Mouse (Mus musculus): Measurements from ENCODE around the gene Lrrc74a. TPM values are rescaled to one million over a fixed set of nuclear protein-coding genes. Genes with fewer than 3 reads are reported as not detected.

The Lrrc74a gene
- polyA plus RNA-seq (2014; fragmentation: Nextera tagmentation; extraction: Ambion mirVana), result not detected in 2 replicates

GRCm38 (mm10) chr12:86734319-86734810, at the start of gene Lrrc74a:
TSS of gene Lrrc74a (plus strand) at chr12:86734369.
- WGBS, result 87% methylated on average over 8 of the region's 8 CpGs

GRCm38 (mm10) chr12:86685275-86685674, 48.9 kb upstream of the Lrrc74a start:
- ATAC-seq (ENCODE audit: insufficient read depth, low FRiP score, low TSS enrichment), result no peak
- H3K4me2 ChIP-seq (ENCODE audit: low read depth), result no peak overlapping the region
- peaks cover 6% of the 10 kb centered on the region; the same call in 1 of the 2 replicates for H3K36me3 ChIP-seq (ENCODE audit: control insufficient read depth, insufficient read depth, low read length)
- no peaks in the 10 kb centered on the region for H3K9me3 ChIP-seq (ENCODE audit: control insufficient read depth, low read length)
- H3K27me3 ChIP-seq (ENCODE audit: control insufficient read depth, insufficient read depth, low read length), result no peaks in the 10 kb centered on the region
- H3K9ac ChIP-seq (ENCODE audit: low read length), result no peak overlapping the region
- H3K4me3 ChIP-seq (ENCODE audit: low read depth, low read length), result no peak overlapping the region
- no peak for DNase-seq (ENCODE audit: low spot score)
- no peak overlapping the region for H3K27ac ChIP-seq (ENCODE audit: low read depth, low read length)
- H3K4me1 ChIP-seq (ENCODE audit: control insufficient read depth, insufficient read depth, low read length), result peaks cover 15% of the 10 kb centered on the region
- 88% methylated on average over 9 of the region's 9 CpGs for WGBS

More at GRCm38 (mm10) chr12:86734319-86734810, at the start of gene Lrrc74a:
- no peak within 1 kb of the TSS for H3K9ac ChIP-seq (ENCODE audit: low read length)
- no peaks in the 10 kb centered on the region for H3K27me3 ChIP-seq (ENCODE audit: control insufficient read depth, insufficient read depth, low read length)
- ATAC-seq (ENCODE audit: insufficient read depth, low FRiP score, low TSS enrichment), result no peak
- H3K4me2 ChIP-seq (ENCODE audit: low read depth), result no peak within 1 kb of the TSS
- no peaks in the 10 kb centered on the region for H3K36me3 ChIP-seq (ENCODE audit: control insufficient read depth, insufficient read depth, low read length)
- H3K27ac ChIP-seq (ENCODE audit: low read depth, low read length), result no peak within 1 kb of the TSS
- DNase-seq (ENCODE audit: low spot score), result no peak
- H3K9me3 ChIP-seq (ENCODE audit: control insufficient read depth, low read length), result no peaks in the 10 kb centered on the region
- no peaks in the 10 kb centered on the region for H3K4me1 ChIP-seq (ENCODE audit: control insufficient read depth, insufficient read depth, low read length)
- H3K4me3 ChIP-seq (ENCODE audit: low read depth, low read length), result no peak within 1 kb of the TSS

- 69% methylated on average over 12 of the region's 13 CpGs for WGBS
- Histone ChIP-seq H3K4me3 (ENCODE audit: low read depth, low read length) (no peak overlapping the region), H3K27me3 (ENCODE audit: control insufficient read depth, insufficient read depth, low read length) (no peaks in the 10 kb centered on the region), H3K9ac (ENCODE audit: low read length) (no peak overlapping the region), H3K36me3 (ENCODE audit: control insufficient read depth, insufficient read depth, low read length) (peaks cover 6% of the 10 kb centered on the region; the same call in 1 of the 2 replicates), H3K9me3 (ENCODE audit: control insufficient read depth, low read length) (no peaks in the 10 kb centered on the region), H3K27ac (ENCODE audit: low read depth, low read length) (no peak overlapping the region), H3K4me2 (ENCODE audit: low read depth) (no peak overlapping the region), H3K4me1 (ENCODE audit: control insufficient read depth, insufficient read depth, low read length) (peaks cover 4% of the 10 kb centered on the region)
- DNase-seq (ENCODE audit: low spot score) (no peak), ATAC-seq (ENCODE audit: insufficient read depth, low FRiP score, low TSS enrichment) (no peak)
Observed at GRCm38 (mm10) chr12:86686551-86687330, 47.4 kb upstream of the Lrrc74a start.

DNA sequence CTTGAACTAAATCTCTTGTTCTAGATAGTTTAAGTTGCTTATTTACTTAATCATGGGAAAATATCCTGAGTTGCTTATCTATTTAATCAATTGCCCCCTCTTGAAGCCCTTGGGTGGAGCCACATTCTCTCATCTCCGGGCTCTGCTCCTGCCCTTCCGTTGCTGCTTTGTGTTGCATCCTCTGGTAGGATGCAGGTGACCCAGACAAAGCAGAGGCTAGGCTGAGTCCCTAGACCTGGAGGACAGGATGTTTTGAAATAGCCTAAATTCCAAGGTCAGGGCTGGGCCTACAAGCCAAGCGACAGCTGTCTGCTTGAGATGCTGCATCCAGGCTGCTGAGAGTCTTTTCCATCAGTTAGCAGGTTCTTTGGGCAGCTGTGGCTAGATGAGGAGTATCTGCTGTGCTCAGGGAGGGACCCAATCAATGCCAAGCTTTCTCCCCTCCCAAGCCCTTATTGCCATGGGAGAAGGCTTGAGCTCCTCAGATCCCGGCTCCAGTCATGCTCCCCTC, 46.7 kb upstream of the Lrrc74a start:
- H3K9ac ChIP-seq (ENCODE audit: low read length), result no peak overlapping the region
- DNase-seq (ENCODE audit: low spot score) (no peak), ATAC-seq (ENCODE audit: insufficient read depth, low FRiP score, low TSS enrichment) (no peak)
- H3K4me2 ChIP-seq (ENCODE audit: low read depth), result no peak overlapping the region
- 76% methylated on average over 4 of the region's 4 CpGs for WGBS
- H3K4me1 ChIP-seq (ENCODE audit: control insufficient read depth, insufficient read depth, low read length), result 0 out of 2 replicates have a peak, but pooled peaks cover 3% of the 10 kb centered on the region
- no peaks in the 10 kb centered on the region for H3K9me3 ChIP-seq (ENCODE audit: control insufficient read depth, low read length)
- no peak overlapping the region for H3K4me3 ChIP-seq (ENCODE audit: low read depth, low read length)
- H3K27ac ChIP-seq (ENCODE audit: low read depth, low read length), result no peak overlapping the region
- H3K27me3 ChIP-seq (ENCODE audit: control insufficient read depth, insufficient read depth, low read length), result no peaks in the 10 kb centered on the region
- H3K36me3 ChIP-seq (ENCODE audit: control insufficient read depth, insufficient read depth, low read length), result peaks cover 6% of the 10 kb centered on the region; the same call in 1 of the 2 replicates

GRCm38 (mm10) chr12:86687971-86688573, 46.1 kb upstream of the Lrrc74a start:
- Histone ChIP-seq H3K27me3 (ENCODE audit: control insufficient read depth, insufficient read depth, low read length) (no peaks in the 10 kb centered on the region), H3K27ac (ENCODE audit: low read depth, low read length) (no peak overlapping the region), H3K9ac (ENCODE audit: low read length) (no peak overlapping the region), H3K4me3 (ENCODE audit: low read depth, low read length) (no peak overlapping the region), H3K4me1 (ENCODE audit: control insufficient read depth, insufficient read depth, low read length) (0 out of 2 replicates have a peak, but pooled peaks cover under 1% of the 10 kb centered on the region), H3K36me3 (ENCODE audit: control insufficient read depth, insufficient read depth, low read length) (peaks cover 4% of the 10 kb centered on the region; the same call in 1 of the 2 replicates), H3K4me2 (ENCODE audit: low read depth) (no peak overlapping the region), H3K9me3 (ENCODE audit: control insufficient read depth, low read length) (no peaks in the 10 kb centered on the region)
- DNase-seq (ENCODE audit: low spot score) (no peak), ATAC-seq (ENCODE audit: insufficient read depth, low FRiP score, low TSS enrichment) (no peak)
- 82% methylated on average over 4 of the region's 4 CpGs for WGBS

- peaks cover 4% of the 10 kb centered on the region; the same call in 1 of the 2 replicates for H3K36me3 ChIP-seq (ENCODE audit: control insufficient read depth, insufficient read depth, low read length)
Observed at GRCm38 (mm10) chr12:86688917-86689316, 45.3 kb upstream of the Lrrc74a start.

DNA sequence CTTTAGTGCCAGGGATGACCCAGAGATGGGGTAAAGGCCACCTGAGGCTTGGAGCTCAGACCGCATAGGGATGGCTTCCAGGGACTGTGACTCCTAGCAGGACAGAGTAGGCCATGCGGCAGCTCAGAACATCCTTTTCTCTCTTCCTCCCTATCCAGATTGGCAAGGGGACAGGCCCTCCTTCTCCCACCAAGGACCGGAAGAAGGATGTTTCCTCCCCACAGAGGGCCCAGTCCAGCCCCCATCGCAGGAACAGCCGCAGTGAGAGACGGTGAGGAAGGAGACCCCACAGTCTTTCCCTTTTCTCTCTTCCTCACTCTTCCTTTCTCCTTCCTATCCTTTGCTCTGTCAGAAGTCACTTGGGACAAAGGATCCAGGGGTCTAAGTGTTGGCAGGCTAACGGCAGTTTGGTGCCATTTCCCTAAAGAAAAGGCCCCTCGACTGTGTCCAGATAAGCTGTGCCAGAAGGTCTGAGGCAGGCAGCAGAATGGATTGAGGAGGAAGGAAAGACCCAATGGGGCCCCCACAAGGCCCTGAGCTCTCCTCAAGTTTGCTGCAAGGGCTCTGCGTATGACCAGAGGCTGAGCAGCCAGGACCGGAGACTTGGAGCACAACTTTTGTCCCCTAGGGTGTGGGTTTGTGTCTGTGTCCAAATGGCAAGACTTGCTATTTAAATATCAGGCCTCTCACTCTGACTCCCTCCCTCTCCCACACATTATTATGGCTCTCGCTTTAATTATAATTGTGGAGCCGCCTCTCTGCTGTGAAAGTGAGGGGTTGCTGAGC, 43.3 kb upstream of the Lrrc74a start:
- Histone ChIP-seq H3K4me1 (ENCODE audit: control insufficient read depth, insufficient read depth, low read length) (no peaks in the 10 kb centered on the region), H3K36me3 (ENCODE audit: control insufficient read depth, insufficient read depth, low read length) (peaks cover 10% of the 10 kb centered on the region), H3K27me3 (ENCODE audit: control insufficient read depth, insufficient read depth, low read length) (no peaks in the 10 kb centered on the region), H3K27ac (ENCODE audit: low read depth, low read length) (no peak overlapping the region), H3K9ac (ENCODE audit: low read length) (no peak overlapping the region), H3K9me3 (ENCODE audit: control insufficient read depth, low read length) (no peaks in the 10 kb centered on the region), H3K4me2 (ENCODE audit: low read depth) (no peak overlapping the region), H3K4me3 (ENCODE audit: low read depth, low read length) (no peak overlapping the region)
- DNase-seq (ENCODE audit: low spot score), result no peak
- 74% methylated on average over 12 of the region's 12 CpGs for WGBS
- ATAC-seq (ENCODE audit: insufficient read depth, low FRiP score, low TSS enrichment), result no peak

More at GRCm38 (mm10) chr12:86688917-86689316, 45.3 kb upstream of the Lrrc74a start:
- 96% methylated on average over 27 of the region's 27 CpGs for WGBS
- Histone ChIP-seq H3K4me1 (ENCODE audit: control insufficient read depth, insufficient read depth, low read length) (no peaks in the 10 kb centered on the region), H3K27ac (ENCODE audit: low read depth, low read length) (no peak overlapping the region), H3K4me3 (ENCODE audit: low read depth, low read length) (no peak overlapping the region), H3K27me3 (ENCODE audit: control insufficient read depth, insufficient read depth, low read length) (no peaks in the 10 kb centered on the region), H3K9me3 (ENCODE audit: control insufficient read depth, low read length) (no peaks in the 10 kb centered on the region), H3K4me2 (ENCODE audit: low read depth) (no peak overlapping the region), H3K9ac (ENCODE audit: low read length) (no peak overlapping the region)
- ATAC-seq (ENCODE audit: insufficient read depth, low FRiP score, low TSS enrichment) (no peak), DNase-seq (ENCODE audit: low spot score) (no peak)
